Mouse (Mus musculus) myocyte (in vitro differentiated cells): ENCODE results near the gene Exosc9.

Source experiments
- POLR2AphosphoS2 ChIP-seq: IDR thresholded peaks from one replicate; pipeline ENCODE4 v1.6.1; 2011; ENCODE audit warnings: low read depth, control low read depth; ENCODE audit not compliant: insufficient read length
- REST ChIP-seq: IDR thresholded peaks from one replicate; pipeline ENCODE4 v1.6.1; 2011; ENCODE audit warnings: mild to moderate bottlenecking, control low read depth, moderate library complexity; ENCODE audit not compliant: insufficient read depth, insufficient read length

GRCm38 (mm10) chr3:36524466-36524865 lies 27.9 kb upstream of the Exosc9 start:
- TF ChIP-seq POLR2AphosphoS2 (no peak), REST (no peak)
